Mouse (Mus musculus) lung, postnatal 10 days (tissue): ENCODE results near the gene Tead4.
"Not testable (repeated sequence)": the region's sequence is repeated elsewhere in the genome, so short reads cannot be mapped to it uniquely, and the experiment has no call there.

Experiments
- DNase-seq: peaks from one replicate; pipeline ENCODE4 v3.0.0; 2021

Gene Tead4

DNA sequence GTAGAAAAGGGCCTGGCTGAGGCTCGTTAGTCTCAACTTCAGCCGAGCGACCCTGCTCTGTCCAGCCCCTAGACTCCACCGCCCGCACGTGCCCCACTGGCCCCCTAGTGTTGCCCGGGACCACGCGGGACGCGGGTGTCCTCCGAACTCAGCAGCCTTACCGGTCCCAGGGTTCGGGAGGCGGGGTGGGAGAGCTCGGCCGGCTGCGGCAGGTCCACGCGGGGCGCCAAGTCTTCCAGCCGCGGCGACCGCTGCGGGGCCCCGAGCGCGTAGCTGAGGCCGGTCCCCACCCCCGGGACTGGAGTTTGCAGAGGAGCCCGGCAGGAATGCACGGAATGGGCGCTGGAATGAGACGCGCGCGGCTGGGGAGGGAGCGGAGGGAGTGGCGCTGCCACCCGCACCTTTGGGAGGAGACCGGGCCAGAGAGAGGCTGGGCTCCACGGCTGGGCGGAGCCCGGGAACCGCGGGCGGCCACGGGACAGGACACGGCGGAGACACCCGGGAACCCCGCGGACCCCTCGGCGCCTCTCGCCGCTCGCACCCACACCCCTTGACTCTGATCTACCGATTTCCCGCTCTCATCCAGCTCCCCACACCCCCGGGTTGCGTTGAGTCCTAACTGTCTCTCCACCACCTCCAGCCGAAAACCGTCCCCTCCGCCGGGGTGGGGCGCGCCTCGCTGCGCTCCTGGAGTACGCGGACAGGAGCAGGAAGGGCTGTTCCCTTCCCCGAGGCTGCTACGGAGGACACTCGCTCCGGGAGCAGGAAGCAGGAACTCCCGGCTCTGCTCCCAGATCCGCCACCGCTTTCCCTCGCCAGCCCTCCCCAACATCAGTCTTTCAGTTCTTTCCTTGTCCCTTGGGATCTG lies at the start of gene Tead4:
Gene Tead4 (minus strand): TSS at position 690 of the 868 bp plus-strand sequence.
- peak; percentile 90 for DNase-seq

DNA sequence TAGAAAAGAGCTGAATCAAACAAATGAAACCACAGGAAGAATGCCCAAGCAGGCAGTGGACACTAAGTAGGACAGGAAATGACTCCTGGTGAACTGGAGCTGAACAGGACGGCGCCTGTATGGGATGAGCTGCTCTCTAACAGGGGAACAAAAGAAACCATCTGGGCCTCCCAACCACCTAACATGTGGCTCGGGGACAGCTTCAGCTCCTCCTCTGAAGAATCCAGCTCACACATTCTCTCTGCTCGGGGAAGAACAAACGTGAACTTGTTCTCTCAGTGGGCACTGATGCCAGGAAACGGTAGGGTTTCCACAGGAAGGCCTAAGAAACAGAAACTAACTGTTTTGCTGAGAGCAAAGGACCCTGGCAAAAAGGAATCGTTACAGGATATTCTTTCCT lies 49.1 kb upstream of the Tead4 start:
- peak; percentile 39 for DNase-seq

DNA sequence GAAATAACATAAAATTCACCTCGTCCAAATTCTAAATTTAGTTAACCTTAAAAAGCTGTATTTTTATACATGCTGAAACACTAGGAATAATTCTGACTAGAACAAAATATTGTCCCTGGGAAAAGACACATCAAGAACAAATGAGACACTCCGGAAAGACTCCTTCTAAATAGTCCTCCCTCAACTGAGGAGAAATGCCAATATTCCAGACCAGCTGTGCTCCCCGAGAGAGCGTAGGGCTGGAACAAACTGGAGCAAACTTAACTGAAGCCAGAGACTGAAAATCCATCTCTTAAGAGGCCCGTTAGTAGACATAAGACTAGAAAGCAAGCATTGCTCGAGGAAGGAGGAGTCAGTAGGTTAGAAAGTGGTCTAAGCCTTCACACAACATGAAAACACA lies 46.2 kb upstream of the Tead4 start:
- DNase-seq = no peak

DNA sequence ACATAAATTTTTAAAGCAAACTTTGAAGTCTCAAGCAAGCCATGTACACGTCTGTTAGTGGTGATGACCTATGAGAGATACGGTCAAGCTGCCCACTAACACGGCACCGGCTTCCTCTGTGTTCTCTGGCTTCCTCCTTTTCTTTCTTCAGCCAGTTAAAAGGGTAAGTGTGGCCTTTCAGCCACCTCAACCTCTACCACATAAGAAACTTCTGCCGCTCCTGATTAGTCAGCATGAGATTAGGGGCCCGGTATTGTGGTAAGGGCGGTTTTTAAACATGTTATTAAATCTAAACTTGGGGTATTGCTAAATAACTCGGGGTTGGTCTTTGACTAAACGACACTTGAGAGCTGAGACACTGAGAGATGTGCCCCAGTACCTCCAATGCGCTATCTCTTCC lies 45.0 kb upstream of the Tead4 start:
- no peak for DNase-seq

DNA sequence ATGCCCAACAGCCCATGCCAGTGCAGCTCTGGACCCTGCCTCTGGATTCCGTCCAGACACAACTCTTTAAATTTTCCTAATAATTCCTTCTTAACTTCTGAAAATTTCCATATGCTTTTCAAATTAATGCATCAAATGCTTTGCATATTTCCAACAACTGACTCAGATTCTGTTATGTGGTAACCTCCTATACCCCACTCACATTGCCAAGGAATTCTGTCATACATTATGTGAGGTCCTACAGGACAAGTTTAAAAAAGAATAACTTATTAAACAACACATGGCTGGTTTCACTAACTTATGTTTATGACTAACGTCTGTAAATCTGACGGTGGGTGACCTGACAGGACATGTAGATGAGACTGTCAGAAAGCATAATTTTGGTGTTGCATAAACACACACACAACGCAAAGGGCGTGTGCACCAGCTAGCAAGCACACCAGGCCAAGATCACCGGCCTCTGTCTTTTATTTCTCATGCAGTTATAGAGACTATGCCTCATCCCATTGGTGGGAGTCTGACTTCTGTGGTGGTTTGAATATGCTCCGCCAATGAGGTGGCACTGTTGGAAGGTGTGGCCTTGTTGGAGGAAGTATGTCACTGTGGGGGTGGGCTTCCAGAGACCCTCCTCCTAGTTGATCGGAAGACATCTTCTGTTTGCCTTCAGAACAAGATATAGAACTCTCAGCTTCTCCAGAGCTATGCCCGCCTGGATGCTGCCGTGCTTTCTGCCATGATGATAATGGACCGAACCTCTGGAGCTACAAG lies 41.5 kb upstream of the Tead4 start:
- no peak for DNase-seq

DNA sequence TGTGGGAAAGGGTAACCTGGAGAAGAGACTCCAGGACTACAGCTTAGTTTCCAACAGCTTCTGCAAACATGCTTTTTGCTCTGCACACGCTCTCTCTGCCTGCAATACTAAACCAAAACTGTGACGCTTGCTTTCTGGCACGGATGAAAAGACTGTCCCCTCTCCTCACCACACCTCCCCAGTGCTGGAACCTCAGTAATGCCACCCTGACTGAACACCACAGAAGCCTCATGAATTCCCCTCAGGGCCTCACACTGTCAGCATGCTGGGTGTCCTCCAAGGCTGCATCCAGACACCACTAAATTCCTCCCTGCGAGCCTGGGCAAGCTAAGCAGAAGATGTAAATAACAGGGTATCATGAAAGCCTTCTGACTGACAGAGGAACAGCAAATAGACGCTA lies 38.3 kb upstream of the Tead4 start:
- DNase-seq = peak; percentile 31

DNA sequence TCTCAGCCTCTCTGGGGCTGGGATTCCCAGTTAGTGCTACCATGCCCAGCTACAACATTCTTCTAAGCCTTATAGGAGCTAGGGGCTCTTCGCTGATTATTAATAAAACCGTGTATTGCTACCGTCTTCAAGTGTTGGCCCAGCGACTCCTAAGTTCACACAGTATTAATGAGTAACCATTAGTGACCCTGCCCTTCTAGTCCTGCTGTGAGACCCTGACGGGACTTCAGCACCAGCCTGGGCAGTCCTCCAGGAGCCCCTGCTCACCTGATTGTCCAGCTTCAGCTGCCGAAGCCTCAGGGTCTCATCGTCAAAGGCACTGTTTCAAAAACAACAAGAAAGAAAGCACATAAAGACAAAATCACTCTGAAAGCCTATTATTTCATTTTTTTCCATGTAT lies 36.8 kb upstream of the Tead4 start:
- no peak for DNase-seq

DNA sequence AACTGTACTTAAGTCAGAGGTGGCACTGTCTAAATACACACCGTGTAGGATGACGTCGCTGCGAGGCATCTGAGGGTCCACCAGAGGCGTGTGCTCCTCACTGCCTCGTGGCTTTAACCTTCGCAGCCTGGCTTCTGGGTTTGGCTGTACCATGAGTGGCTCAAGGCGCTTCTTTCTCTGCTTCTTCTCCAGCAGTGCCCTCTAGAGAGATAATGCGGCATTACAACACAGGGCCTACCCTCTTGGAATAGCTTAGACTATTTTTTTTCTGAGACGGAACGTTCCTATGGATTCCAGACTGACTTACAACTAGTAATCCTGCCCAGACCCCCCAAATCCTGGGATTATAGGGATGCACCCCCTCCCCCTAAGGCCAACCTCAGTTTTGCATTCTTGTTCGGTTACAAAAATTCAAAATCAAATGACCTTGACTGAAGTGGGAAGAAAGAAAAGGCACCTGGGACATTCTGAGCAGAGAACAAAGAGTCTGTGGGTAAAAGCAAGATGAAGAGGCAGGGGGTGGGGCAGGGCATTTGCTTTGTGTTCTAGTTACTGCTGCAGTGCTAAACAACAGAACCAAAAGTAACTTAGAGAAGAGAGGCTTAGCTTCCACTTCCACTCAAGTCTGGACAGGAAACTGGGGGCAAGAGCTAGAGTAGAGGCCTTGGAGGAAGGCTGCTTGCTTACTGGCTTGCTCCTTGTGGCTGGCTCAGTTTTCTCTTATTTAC lies 33.9 kb upstream of the Tead4 start:
- DNase-seq = peak; percentile 91

DNA sequence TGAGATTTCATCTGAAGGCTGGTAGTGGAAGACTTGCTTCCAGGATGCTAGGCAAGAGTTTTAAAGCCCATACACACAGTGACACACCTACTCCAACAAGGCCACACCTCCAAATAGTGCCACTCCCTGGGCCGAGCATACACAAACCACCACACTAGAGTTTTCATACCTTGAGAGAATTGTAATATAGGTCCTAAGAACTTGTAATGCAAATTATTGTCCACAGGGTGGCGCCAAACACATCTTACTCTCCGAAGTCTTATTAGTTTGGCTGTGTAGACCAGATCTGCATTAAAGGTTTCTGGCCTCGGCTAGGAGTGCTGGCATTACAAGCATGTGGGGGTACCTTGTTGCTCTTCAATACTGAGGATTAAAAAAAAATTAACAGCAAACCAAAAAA lies 17.7 kb upstream of the Tead4 start:
- DNase-seq = peak; percentile 69

DNA sequence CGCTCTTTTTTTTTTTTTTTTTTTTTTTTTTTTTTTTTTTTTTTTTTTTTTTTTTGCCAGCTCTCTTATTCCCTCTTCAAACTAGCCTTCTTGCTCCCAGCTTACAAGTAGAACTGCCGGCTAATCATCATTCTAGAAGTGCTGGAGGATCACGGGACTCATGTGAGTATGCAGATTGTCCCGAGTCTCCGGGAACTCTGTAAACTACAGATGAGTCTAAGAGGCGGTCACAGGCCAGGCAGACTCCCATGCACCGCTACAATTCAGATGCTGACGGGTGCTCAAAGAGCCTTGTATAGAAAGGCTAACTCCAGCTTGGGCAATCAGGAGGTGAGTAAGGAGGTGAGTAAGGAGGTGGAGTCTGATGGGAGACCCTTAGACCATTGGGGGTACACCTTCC lies 15.0 kb upstream of the Tead4 start:
- no peak for DNase-seq

DNA sequence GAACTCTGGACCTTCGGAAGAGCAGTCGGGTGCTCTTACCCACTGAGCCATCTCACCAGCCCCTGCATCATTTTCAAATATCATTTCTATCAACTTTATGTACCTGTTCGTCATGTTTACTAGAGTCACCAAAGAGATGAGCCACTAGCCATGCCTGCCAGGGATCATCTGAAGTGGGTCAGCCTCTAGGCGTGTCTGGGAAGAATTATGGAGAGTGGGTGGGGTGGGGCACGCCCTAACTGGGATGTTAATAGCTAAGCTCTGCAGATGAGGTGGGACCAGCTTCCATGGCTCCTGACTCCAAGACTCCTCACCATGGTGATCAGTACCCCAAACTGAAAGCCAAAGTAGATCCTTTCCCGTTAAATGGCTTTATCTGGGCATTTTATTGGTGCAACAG lies 14.2 kb upstream of the Tead4 start:
- DNase-seq = no peak

DNA sequence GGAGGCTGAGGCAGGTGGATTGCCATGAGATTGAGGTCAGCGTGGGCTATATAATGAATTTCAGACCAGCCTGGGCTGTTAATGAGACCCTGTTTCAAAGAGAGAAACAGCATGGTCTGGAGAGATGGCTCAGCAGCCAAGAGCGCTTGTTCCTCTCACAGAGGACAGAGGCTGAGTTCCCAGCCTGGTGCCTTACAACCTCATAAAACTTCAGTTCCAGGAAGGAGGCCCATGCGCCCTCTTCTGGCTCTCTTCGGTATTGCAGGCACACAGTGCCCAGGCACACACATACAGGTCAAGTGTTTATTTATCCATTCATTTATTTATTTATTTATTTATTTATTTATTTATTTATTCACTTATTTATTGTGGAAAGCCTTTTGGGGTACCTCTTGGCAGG lies 7.7 kb upstream of the Tead4 start:
- peak; percentile 75 for DNase-seq

DNA sequence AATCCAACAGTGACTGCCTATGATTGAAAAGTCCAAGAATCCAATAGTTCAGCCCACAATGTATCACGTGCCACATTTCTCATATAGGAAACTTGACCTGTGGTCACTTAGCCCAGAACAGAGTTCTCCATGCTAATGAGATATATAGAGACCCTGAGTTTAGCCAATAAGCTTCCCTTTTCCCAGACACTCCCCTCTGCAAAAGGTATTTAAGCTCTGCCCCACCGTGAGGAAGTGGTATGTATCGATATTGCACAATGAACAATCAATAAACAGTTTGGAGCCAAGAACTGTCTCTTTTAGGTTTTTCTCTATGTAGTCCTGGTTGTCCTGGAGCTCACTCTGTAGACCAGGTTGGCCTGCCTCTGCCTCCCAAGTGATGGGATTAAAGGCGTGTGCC lies 4.2 kb upstream of the Tead4 start:
- DNase-seq = no peak

DNA sequence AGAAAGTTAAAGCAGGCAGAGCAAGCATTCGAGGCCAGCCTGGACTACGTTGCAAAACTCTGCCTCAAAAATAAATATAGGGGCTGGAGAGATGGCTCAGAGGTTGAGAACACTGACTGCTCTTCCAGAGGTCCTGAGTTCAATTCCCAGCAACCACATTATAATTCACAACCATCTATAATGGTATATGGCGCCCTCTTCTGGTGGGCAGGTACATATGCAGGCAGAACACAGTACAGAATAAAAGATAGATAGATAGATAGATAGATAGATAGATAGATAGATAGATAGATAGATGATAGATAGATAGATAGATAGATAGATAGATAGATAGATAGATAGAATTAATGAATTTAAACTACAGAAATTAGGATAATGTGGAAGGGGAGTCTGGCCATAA lies 2.0 kb upstream of the Tead4 start:
- not testable (repeated sequence) for DNase-seq

DNA sequence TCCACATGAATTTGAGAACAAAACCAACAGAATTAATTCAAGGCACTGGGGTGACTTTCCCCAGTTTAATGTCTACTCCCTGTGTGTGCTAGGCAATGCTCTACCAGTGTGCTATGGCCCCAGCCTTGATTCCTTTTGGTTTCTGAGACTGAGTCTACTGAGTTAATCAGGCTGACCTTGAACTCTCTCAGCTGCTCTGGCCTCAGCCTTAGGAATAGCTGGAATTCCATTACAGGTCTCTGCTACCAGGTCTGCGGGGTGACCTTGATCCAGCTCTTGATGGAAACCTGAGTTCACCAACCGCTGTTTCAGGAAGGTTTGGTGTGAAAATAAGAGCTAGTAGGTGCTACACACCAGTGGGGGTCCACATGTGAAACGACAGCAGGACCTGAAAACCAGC lies 1.3 kb upstream of the Tead4 start:
- DNase-seq = no peak

DNA sequence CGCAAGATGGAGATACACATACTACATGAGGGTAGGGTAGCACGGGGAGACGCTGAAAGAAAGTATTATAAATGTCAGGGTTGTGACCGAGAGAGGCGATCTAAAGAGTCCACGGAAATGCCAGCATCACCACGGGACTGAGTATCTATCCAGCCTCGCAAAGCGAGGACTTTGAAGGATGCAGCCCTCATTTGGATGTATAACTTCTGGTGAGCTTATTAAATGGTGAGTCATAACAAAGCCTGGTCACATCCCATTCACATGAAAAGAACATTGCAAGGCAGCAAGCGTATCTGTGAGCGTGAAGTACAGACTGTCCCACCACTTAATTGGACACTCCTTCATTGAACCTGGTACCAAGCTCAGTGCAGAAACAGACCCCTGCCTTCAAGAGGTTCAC lies 835 bp upstream of the Tead4 start:
- DNase-seq = no peak

DNA sequence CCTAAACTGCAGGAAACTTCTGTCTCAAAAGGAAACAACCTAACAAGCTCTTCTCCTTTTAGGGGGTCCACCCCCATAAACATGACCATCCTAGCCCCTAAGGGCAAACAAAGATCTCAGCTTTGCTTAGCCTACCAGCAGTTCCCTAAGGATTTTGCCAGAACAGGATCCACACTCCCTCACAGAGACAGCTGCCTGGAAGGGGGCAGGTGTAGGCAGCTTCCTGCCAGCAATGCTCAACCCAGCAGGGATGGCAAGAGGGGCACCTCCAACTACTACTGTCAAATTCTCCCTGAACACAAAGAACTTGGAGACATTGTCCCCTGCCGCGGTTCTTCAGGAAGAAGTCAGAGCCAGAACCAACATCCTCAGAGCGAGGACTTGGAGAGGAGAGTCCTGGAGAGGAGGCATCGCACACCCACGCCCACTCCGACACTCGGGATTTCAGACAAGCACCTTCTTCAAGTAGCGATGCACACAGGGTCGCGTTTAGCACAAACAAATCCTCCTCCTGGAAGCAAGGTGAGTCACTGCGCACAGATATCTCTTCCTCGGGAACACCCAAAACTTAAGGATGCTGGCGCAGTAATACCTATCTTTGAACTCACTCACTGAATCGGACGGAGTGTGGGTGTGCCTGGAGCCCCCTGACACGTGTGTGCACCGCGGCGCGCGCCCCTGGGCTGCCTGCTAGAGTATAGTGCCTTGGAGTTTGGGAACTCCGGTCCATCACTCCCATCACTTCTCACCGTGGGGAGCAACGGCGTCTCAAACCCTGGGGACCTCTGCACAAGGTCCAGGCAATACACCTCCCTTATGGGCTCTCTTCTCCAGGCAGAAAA lies 1.1 kb downstream of the Tead4 start:
- peak; percentile 21 for DNase-seq

DNA sequence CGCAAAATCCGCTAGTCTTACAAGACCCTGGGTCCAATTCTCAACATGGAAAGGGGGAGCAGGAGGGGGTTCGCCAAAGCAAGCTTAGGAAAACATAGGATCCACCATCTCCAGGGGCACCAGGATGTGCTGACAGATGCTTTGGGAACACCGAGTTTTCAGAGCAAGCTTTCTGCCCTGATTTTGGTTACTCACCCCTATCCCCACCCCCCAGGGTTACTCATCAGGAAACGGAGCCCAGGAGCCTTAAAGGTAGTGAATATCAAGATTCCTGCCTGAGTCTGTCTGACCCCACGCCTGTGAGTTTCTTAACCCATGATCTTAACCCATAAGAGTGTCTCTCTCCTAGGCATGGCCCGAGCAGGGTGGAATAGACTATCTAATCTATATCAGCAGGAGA lies 2.4 kb downstream of the Tead4 start:
- no peak for DNase-seq

DNA sequence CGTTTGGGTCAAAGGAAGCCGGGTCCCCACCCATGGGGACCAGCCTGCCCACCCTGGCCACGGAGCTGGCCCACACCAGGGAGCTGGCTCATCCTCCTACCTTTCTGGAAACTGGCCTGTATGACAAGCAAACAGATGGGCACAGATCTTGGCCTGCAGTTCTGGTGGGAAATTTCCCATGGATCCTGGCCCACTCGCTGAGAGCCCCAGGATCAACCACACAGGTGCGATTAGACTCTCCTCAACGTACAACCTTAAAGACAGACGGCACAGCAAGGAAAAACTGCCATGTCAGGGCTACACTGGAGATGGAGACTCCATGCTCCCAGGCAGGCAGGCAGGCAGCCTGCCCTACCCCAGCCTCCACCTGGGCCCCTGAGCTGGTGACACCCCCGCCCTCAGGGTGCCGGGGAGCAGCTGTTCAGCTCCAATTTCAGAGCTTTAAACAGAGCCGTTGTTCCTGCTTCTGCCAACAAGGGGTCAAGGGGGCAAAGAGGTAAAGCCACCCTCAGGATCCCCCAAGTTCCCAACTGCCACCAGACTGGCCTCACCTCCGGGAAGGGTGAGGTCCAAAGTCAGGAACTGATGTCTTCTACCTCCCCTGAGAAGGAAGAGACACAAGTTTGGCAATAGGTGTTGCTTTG lies 3.8 kb downstream of the Tead4 start:
- no peak for DNase-seq

DNA sequence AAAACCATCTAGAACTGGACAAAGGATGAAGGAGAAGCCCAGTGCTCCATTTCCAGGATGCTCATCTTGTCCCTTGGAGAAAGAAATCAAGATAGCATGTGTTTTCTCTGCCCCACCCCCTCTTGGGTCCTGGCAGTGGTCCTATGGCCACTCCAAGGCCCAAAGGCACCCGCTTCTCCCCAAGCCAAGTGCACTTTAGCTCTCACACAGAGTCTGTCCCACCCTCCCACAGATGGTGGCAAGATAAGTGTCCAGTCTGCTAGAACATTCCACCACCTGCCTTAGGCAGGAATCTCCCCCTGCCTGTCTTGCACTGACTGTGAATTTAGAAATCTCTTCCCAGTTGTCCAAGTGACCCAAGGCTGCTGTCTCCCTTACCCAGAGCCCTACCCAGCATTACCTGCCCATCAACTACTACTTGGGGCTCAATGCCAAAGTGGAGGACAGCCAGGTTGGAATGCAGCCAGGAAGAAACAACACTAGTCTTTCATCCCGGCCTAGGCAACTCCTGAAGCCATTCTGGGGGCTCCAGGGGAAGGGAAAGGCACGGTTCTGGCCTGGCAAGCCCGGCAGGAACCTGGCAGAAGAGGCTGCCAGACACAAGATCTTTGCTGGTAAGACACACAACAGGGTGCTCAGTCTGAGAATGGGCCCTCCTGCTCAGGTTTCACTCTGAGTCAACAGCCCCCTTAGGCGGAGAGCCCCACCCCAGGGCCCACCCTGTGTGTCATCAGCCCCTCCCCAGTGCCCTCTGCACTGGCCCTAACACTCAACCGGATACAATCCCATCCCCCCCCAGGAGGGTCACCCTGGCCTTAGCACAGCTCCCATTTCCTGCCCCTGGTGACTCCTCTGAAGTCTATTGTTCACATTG lies 4.5 kb downstream of the Tead4 start:
- peak; percentile 88 for DNase-seq

DNA sequence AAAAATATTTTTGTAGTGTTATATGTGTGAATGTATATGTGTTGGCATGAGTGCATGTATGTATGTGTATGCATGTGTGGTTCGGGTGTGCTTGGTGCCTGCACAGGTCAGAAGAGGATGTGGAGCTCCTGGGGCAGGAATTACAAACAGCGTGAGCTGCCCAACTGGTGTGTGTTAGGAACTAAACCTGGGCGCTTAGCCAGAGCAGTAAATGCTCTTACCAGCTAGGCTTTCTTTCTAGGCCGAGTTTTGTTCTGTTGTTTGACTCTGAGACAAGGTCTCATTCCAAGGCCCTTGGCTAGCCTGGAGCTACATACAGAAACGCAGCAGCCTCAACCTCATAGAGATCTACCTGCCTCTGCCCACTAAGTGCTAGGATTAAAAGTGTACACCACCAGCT lies 9.3 kb downstream of the Tead4 start:
- DNase-seq = no peak
